Mouse (Mus musculus) heart, adult 2 months (tissue): ENCODE measurements at regions not wholly inside any gene's neighbourhood (a gene's known extent, or its start where the extent isn't known, plus 50 kb on each side); places are given as distances from the start of the nearest gene placed in this dataset.
"Not testable (repeated sequence)": the region's sequence is repeated elsewhere in the genome, so short reads cannot be mapped to it uniquely, and the experiment has no call there.

Experiments used
- CTCF ChIP-seq: fragments of 200-600 bp; IDR thresholded peaks from 2 replicates; pipeline ENCODE4 v1.8.1; 2022; ENCODE audit warnings: antibody characterized with exemption, mild to moderate bottlenecking, moderate library complexity
- POLR2A ChIP-seq: fragments of 200-500 bp; IDR thresholded peaks from 2 replicates; pipeline ENCODE4 v1.6.1; 2011; ENCODE audit warnings: mild to moderate bottlenecking, low read depth, low read length, control low read depth; ENCODE audit not compliant: insufficient read depth

- TF ChIP-seq POLR2A, CTCF: not testable (repeated sequence)
These were observed 72.1 kb upstream of the Slc22a8 start for GRCm38 (mm10) chr19:8518933-8519332.
